Mouse (Mus musculus) ES-E14 (cell line): ENCODE data around the gene 4930503B20Rik. TPM values are rescaled to one million over a fixed set of nuclear protein-coding genes. Genes with fewer than 3 reads are reported as not detected.
A peak's percentile ranks its signal among the peaks of the same experiment; 100 is the strongest.

Experiments
- DNase-seq: peaks from one replicate; pipeline ENCODE4 v3.0.0-alpha.2; 2013; ENCODE audit warnings: low read depth, low spot score
- H3K27ac ChIP-seq: 2 replicates; pipeline ENCODE4 v1.5.1; 2012; ENCODE audit warnings: low read depth, mild to moderate bottlenecking, low read length, moderate library complexity, mixed read lengths; ENCODE audit not compliant: poor library complexity, insufficient read depth, severe bottlenecking
- H3K36me3 ChIP-seq: 2 replicates; pipeline ENCODE4 v1.6.1; 2012; ENCODE audit warnings: mild to moderate bottlenecking, low read length, moderate library complexity, mixed read lengths; ENCODE audit not compliant: control insufficient read depth, poor library complexity, insufficient read depth, severe bottlenecking
- H3K4me1 ChIP-seq, 2 experiments: fragments of 150-350 bp in 1 of 2; sonication (generic) in 1 of 2; 2 replicates each; pipeline ENCODE4 v1.6.1; 2012; ENCODE audit warnings: low read length in 2 of 2, mild to moderate bottlenecking in 1 of 2, mixed read lengths in 1 of 2; ENCODE audit not compliant: control insufficient read depth in 2 of 2, insufficient read depth in 2 of 2, poor library complexity in 1 of 2
- H3K4me3 ChIP-seq, 2 experiments: fragments of 150-350 bp in 1 of 2; sonication (generic) in 1 of 2; 2 replicates each; pipeline ENCODE4 v1.5.1; 2012; ENCODE audit warnings: low read length in 2 of 2, low read depth in 1 of 2, mild to moderate bottlenecking in 1 of 2, mixed read lengths in 1 of 2; ENCODE audit not compliant: insufficient read depth in 1 of 2, poor library complexity in 1 of 2, severe bottlenecking in 1 of 2
- H3K9ac ChIP-seq: 2 replicates; pipeline ENCODE4 v1.6.1; 2012; ENCODE audit warnings: low read depth, mild to moderate bottlenecking, low read length, mixed read lengths; ENCODE audit not compliant: poor library complexity, insufficient read depth, severe bottlenecking
- H3K9me3 ChIP-seq: fragments of 150-350 bp; sonication (generic); 2 replicates; pipeline ENCODE4 v1.6.1; 2012; ENCODE audit warnings: low read depth, mild to moderate bottlenecking, low read length; ENCODE audit not compliant: control insufficient read depth, insufficient read depth
- CHD2 ChIP-seq: IDR thresholded peaks from 2 replicates; pipeline ENCODE4 v1.6.1; 2014; ENCODE audit warnings: mild to moderate bottlenecking, low read depth, low read length, inconsistent platforms
- HCFC1 ChIP-seq: IDR thresholded peaks from 2 replicates; pipeline ENCODE4 v1.6.1; 2012; ENCODE audit warnings: low read length, inconsistent platforms, borderline replicate concordance; ENCODE audit not compliant: insufficient read depth
- MAFK ChIP-seq: IDR thresholded peaks from 2 replicates; pipeline ENCODE4 v1.6.1; 2014; ENCODE audit warnings: mild to moderate bottlenecking, low read depth, low read length, inconsistent platforms; ENCODE audit not compliant: insufficient read depth
- ZC3H11A ChIP-seq: IDR thresholded peaks from 2 replicates; pipeline ENCODE4 v1.6.1; 2012; ENCODE audit warnings: low read depth, mild to moderate bottlenecking, inconsistent platforms, low read length, borderline replicate concordance
- ZNF384 ChIP-seq: IDR thresholded peaks from 2 replicates; pipeline ENCODE4 v1.6.1; 2012; ENCODE audit warnings: low read depth, low read length, inconsistent platforms
- in situ Hi-C, 2 experiments: fragments of 600-800 bp; cut with MboI; formaldehyde crosslinking; loops; one replicate each; pipeline ENCODE4 v1.15.1; 2025; ENCODE audit warnings: low sequenced_read_pairs in 2 of 2, inconsistent platforms in 1 of 2; ENCODE audit not compliant: unreplicated experiment in 2 of 2
- total RNA-seq: library from RNA; depleted of rRNA; stranded (reverse); fragments of 300-350 nt; gene quantifications from 2 replicates; pipeline ENCODE4 v1.2.3, GENCODE M21; 2012

The 4930503B20Rik gene
- total RNA-seq, 1 experiment: not detected

- H3K27ac ChIP-seq: no peak overlapping the region
- DNase-seq: no peak
- no peak for TF ChIP-seq ZNF384
- TF ChIP-seq MAFK: no peak
- no peak for TF ChIP-seq CHD2
- TF ChIP-seq HCFC1: no peak
- no peak for TF ChIP-seq ZC3H11A
- H3K4me1 ChIP-seq: no peaks in the 10 kb centered on the region
- no peaks in the 10 kb centered on the region for H3K9me3 ChIP-seq
- H3K36me3 ChIP-seq: no peaks in the 10 kb centered on the region
- H3K9ac ChIP-seq: no peak overlapping the region
- in situ Hi-C loops: no loop called here
- H3K4me3 ChIP-seq: no peak overlapping the region
Measured at GRCm38 (mm10) chr3:146617946-146618345, 33.2 kb downstream of the 4930503B20Rik start.

GRCm38 (mm10) chr3:146616533-146617283 is 34.4 kb downstream of the 4930503B20Rik start:
- in situ Hi-C loops: no loop called here
- no peak for DNase-seq

GRCm38 (mm10) chr3:146615496-146615895 is 35.6 kb downstream of the 4930503B20Rik start, which contains the start of gene Dnase2b:
Dnase2b (minus strand) TSS chr3:146615596.
- no peaks in the 10 kb centered on the region for H3K9me3 ChIP-seq
- no peak within 1 kb of the TSS for H3K27ac ChIP-seq
- TF ChIP-seq ZNF384 (no peak), HCFC1 (no peak), MAFK (no peak), ZC3H11A (no peak), CHD2 (no peak)
- no peak within 1 kb of the TSS for H3K9ac ChIP-seq
- H3K36me3 ChIP-seq: no peaks in the 10 kb centered on the region
- DNase-seq: no peak
- no peak within 1 kb of the TSS for H3K4me3 ChIP-seq
- in situ Hi-C loops: no loop called here
- H3K4me1 ChIP-seq: peaks cover 0 to 3% of the 10 kb centered on the region in 2 experiments; a peak in 2 of 4 replicates

More at GRCm38 (mm10) chr3:146616533-146617283, 34.4 kb downstream of the 4930503B20Rik start:
- Histone ChIP-seq H3K4me1 (peaks cover 0 to 2% of the 10 kb centered on the region in 2 experiments; a peak in 1 of 4 replicates), H3K9ac (no peak overlapping the region), H3K9me3 (no peaks in the 10 kb centered on the region), H3K4me3 (no peak overlapping the region), H3K27ac (no peak overlapping the region), H3K36me3 (no peaks in the 10 kb centered on the region)
- TF ChIP-seq ZC3H11A (no peak), ZNF384 (no peak), CHD2 (no peak), HCFC1 (no peak), MAFK (no peak)

- TF ChIP-seq CHD2 (no peak), ZC3H11A (no peak), HCFC1 (no peak)
- DNase-seq: no peak
- H3K36me3 ChIP-seq: no peaks in the 10 kb centered on the region
- no peak overlapping the region for H3K27ac ChIP-seq
- H3K4me1 ChIP-seq: peaks cover 0 to 3% of the 10 kb centered on the region in 2 experiments; a peak in 2 of 4 replicates
- no peaks in the 10 kb centered on the region for H3K9me3 ChIP-seq
- in situ Hi-C loops: no loop called here
- no peak overlapping the region for H3K4me3 ChIP-seq
- no peak overlapping the region for H3K9ac ChIP-seq
Measured at GRCm38 (mm10) chr3:146611821-146612220, 39.3 kb downstream of the 4930503B20Rik start.

- Histone ChIP-seq H3K36me3 (no peaks in the 10 kb centered on the region), H3K4me1 (peaks cover 0 to 3% of the 10 kb centered on the region in 2 experiments; a peak in 2 of 4 replicates), H3K27ac (no peak overlapping the region), H3K9ac (no peak overlapping the region), H3K4me3 (no peak overlapping the region), H3K9me3 (no peaks in the 10 kb centered on the region)
- in situ Hi-C loops: no loop called here
- peak; percentile 38 for DNase-seq
- no peak for TF ChIP-seq CHD2
- no peak for TF ChIP-seq ZC3H11A
- no peak for TF ChIP-seq ZNF384
- TF ChIP-seq HCFC1: no peak
- TF ChIP-seq MAFK: no peak
Measured at GRCm38 (mm10) chr3:146611261-146611660, 39.9 kb downstream of the 4930503B20Rik start.
